Mouse (Mus musculus) hindlimb bud, embryonic 11.5 days (tissue): ENCODE measurements around the gene Wdr95.

Experiments used
- DNase-seq: peaks from one replicate; pipeline ENCODE4 v3.0.0-alpha.2; 2012; ENCODE audit warnings: low read depth, low spot score; ENCODE audit errors: extremely low spot score

Gene Wdr95

GRCm38 (mm10) chr5:149622644-149623043, 94.2 kb downstream of the Wdr95 start:
- no peak for DNase-seq

- no peak for DNase-seq
Measured at GRCm38 (mm10) chr5:149623815-149624675, 95.6 kb downstream of the Wdr95 start.

GRCm38 (mm10) chr5:149625547-149625946, 97.1 kb downstream of the Wdr95 start:
- DNase-seq: no peak

GRCm38 (mm10) chr5:149634409-149635035, 106.0 kb downstream of the Wdr95 start:
- DNase-seq: no peak

GRCm38 (mm10) chr5:149635556-149635955, 107.1 kb downstream of the Wdr95 start:
- no peak for DNase-seq

GRCm38 (mm10) chr5:149636075-149636920, 107.8 kb downstream of the Wdr95 start, which contains the start of gene Hsph1:
Hsph1 (minus strand) TSS chr5:149636376.
- DNase-seq: peak; percentile 96

- no peak for DNase-seq
Measured at GRCm38 (mm10) chr5:149637306-149637705, 108.8 kb downstream of the Wdr95 start.

GRCm38 (mm10) chr5:149641277-149641892, 112.9 kb downstream of the Wdr95 start:
- no peak for DNase-seq

GRCm38 (mm10) chr5:149642366-149642765, 113.9 kb downstream of the Wdr95 start:
- no peak for DNase-seq

- no peak for DNase-seq
Measured at GRCm38 (mm10) chr5:149642783-149643509, 114.5 kb downstream of the Wdr95 start.

GRCm38 (mm10) chr5:149647367-149648115, 119.1 kb downstream of the Wdr95 start:
- no peak for DNase-seq

GRCm38 (mm10) chr5:149648196-149648595, 119.7 kb downstream of the Wdr95 start:
- no peak for DNase-seq

GRCm38 (mm10) chr5:149648895-149649406, 120.5 kb downstream of the Wdr95 start:
- no peak for DNase-seq

GRCm38 (mm10) chr5:149649499-149650178, 121.2 kb downstream of the Wdr95 start:
- DNase-seq: no peak

- no peak for DNase-seq
Measured at GRCm38 (mm10) chr5:149650179-149650553, 121.7 kb downstream of the Wdr95 start.

GRCm38 (mm10) chr5:149655636-149656035, 127.2 kb downstream of the Wdr95 start:
- no peak for DNase-seq

- DNase-seq: no peak
Measured at GRCm38 (mm10) chr5:149658022-149658421, 129.5 kb downstream of the Wdr95 start.

- no peak for DNase-seq
Measured at GRCm38 (mm10) chr5:149658741-149659413, 130.4 kb downstream of the Wdr95 start.
